Mouse (Mus musculus): ENCODE data around the gene Slc25a45. TPM values are rescaled to one million over a fixed set of nuclear protein-coding genes. Genes with fewer than 3 reads are reported as not detected.

Gene Slc25a45
- polyA plus RNA-seq, 1 experiment, result 2.3 TPM

DNA sequence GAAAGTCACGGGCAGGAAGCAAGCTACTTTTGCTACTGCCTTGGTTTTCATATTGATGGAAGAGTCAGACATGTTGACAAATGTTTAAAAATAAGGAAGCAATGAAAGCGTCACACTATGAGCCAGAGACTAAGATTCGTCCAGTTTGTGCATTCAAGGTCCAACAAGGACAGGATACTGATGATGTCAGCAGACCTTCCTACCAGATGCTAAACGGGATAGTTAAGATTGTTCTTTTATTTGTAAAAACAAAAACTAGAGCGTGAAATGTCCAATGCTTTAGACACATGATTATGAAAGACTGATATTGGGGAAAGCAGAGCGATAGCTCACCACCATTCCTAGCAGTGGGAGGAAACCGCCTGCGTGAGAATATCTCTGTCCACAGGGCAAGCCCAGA lies 40.0 kb upstream of the Slc25a45 start:
- H3K4me3 ChIP-seq (ENCODE audit: insufficient read depth, low read depth, low read length), result no peak overlapping the region
- peaks cover 7% of the 10 kb centered on the region; the same call in 1 of the 2 replicates for H3K4me1 ChIP-seq (ENCODE audit: control insufficient read depth, insufficient read depth, insufficient read length, low read length)
- H3K27ac ChIP-seq (replicated peaks; ENCODE audit: low read depth, low read length), result peak overlapping the region; percentile 30; the same call in 1 of the 2 replicates

DNA sequence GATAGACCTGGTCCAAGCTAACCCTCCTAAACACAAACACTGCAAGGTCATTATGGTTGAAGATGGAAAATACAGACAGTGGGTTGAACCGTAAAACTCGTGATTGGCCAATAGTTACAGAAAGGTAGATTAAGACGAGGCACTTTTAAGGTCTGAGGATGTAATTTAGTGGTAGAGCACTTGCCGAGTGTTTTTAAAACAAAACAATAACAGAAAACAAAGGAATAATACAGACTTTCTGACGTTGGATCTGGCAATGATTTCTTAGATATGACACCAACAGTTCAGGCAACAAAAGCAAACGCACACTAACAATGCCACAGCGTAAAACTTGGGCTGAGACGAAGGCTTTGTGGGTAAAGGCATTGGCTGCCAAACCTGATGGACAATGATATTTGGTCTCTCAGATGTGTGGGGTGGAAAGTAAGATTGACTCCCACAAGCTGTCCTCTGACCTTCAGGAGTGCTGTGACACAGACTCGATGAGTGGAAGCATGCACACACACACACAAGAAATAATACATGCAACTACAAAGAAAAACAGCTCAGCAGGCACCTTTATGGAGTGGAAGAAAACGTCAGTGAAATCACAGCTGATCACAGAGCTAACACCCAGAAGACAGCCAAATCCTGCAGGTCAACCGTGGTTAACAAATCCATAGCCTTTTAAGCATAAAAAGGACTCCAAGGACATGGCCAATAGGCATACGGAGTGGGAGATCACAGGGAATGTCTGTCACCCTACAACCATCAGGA lies 39.3 kb upstream of the Slc25a45 start:
- Histone ChIP-seq H3K4me3 (ENCODE audit: insufficient read depth, low read depth, low read length) (peak overlapping the region; percentile 27), H3K27ac (replicated peaks; ENCODE audit: low read depth, low read length) (peak overlapping the region; percentile 28), H3K4me1 (ENCODE audit: control insufficient read depth, insufficient read depth, insufficient read length, low read length) (peaks cover 7% of the 10 kb centered on the region; the same call in 1 of the 2 replicates)

GRCm38 (mm10) chr19:5838892-5839165 lies 38.8 kb upstream of the Slc25a45 start:
- Histone ChIP-seq H3K27ac (replicated peaks; ENCODE audit: low read depth, low read length) (peak overlapping the region; percentile 28), H3K4me1 (ENCODE audit: control insufficient read depth, insufficient read depth, insufficient read length, low read length) (peaks cover 7% of the 10 kb centered on the region; the same call in 1 of the 2 replicates), H3K4me3 (ENCODE audit: insufficient read depth, low read depth, low read length) (peak overlapping the region; percentile 27)

DNA sequence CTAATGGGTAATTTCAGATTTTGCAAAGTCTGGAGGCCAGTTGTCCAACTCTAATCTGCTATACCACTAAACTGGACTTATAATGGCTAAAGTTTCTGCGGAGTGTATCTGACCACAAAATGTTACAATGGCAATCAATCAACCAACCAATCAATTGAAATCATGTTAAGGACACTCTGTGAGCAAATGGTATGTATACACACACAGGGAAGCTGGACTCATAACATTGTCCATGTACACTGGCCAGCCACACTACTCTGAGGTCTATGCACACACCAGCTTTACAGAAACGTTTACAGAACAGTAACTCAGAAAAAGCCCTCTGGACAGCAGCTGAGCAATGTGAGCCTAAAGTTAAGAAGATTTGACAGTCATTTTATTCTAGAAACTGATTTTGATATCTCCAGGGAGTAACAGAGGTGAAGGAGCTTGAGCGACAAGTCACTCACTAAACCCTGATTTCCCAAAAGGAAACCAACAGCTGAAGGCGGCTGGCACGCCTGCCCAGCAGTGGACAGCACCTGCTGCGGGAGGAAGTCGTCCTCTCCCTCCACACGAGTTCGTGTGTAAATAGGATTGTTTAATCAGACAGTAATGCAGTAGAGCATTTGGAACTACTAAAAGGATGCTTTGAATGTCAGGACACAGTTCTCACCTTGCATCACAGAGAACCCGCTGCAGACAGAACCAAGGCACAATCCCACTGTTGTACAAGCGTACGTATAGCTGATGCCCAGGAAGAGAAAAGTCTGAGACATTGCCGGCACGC lies 38.1 kb upstream of the Slc25a45 start:
- peak overlapping the region; percentile 67 for H3K4me3 ChIP-seq (ENCODE audit: insufficient read depth, low read depth, low read length)
- H3K4me1 ChIP-seq (ENCODE audit: control insufficient read depth, insufficient read depth, insufficient read length, low read length), result peaks cover 7% of the 10 kb centered on the region; the same call in 1 of the 2 replicates
- peak overlapping the region; percentile 100 for H3K27ac ChIP-seq (replicated peaks; ENCODE audit: low read depth, low read length)

GRCm38 (mm10) chr19:5840086-5840889 lies 37.3 kb upstream of the Slc25a45 start:
- Histone ChIP-seq H3K4me3 (ENCODE audit: insufficient read depth, low read depth, low read length) (peak overlapping the region; percentile 67), H3K27ac (replicated peaks; ENCODE audit: low read depth, low read length) (peak overlapping the region; percentile 100), H3K4me1 (ENCODE audit: control insufficient read depth, insufficient read depth, insufficient read length, low read length) (peaks cover 7% of the 10 kb centered on the region; the same call in 1 of the 2 replicates)

DNA sequence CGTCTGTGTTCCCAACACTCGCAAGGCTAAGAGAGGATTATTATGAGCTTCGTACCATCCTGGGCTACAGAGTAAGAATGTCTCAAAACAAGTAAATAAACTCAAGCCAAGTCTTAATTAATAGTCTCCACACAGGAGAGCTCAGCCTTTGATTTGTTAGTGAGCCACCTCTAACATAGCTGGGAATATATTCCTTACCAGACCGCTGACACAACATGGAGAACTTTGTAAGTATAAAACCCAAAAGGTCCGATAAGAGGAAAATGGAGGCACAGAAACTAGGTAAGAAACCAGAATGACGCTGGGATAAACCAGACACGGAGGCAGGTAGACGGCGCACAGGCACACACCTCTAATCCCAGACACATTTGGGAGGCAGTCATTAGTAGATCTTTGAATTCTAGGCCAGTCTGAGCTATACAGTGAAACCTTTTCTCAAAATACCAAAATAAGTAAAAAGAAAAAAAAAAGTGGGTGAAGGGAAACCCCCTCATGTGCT lies 36.7 kb upstream of the Slc25a45 start:
- H3K4me3 ChIP-seq (ENCODE audit: insufficient read depth, low read depth, low read length), result peak overlapping the region; percentile 67
- H3K4me1 ChIP-seq (ENCODE audit: control insufficient read depth, insufficient read depth, insufficient read length, low read length), result peaks cover 7% of the 10 kb centered on the region; the same call in 1 of the 2 replicates
- H3K27ac ChIP-seq (replicated peaks; ENCODE audit: low read depth, low read length), result peak overlapping the region; percentile 100

DNA sequence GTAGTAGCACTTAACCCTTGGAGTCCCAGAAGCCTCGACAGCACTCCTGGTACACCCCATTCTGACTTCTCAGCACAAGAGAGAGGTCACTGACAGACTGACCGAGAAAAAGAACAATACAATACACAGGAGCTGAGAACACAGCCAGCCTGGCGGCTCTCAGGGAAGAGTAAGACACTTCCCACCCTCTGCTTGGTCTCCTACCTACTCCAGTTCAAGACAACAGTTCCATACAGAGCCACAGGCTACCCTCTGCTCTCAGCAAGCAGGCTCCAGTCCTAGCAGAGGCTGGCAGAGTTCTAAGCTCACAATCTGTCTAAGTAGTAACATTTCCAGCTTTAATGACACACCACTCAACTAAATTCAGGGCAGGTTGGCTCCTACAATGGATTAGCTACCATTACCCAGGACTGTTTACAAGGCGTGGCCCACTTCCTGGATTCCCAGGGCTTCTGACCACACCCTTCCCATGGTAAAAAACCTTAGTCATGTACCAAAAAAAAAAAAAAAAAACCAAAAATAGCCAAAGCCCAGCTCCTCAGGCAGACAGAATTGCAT lies 36.1 kb upstream of the Slc25a45 start:
- H3K4me1 ChIP-seq (ENCODE audit: control insufficient read depth, insufficient read depth, insufficient read length, low read length), result peaks cover 7% of the 10 kb centered on the region; the same call in 1 of the 2 replicates
- H3K27ac ChIP-seq (replicated peaks; ENCODE audit: low read depth, low read length), result peak overlapping the region; percentile 100
- H3K4me3 ChIP-seq (ENCODE audit: insufficient read depth, low read depth, low read length), result peak overlapping the region; percentile 67

GRCm38 (mm10) chr19:5841999-5842784 lies 35.4 kb upstream of the Slc25a45 start:
- Histone ChIP-seq H3K4me1 (ENCODE audit: control insufficient read depth, insufficient read depth, insufficient read length, low read length) (peaks cover 8% of the 10 kb centered on the region), H3K4me3 (ENCODE audit: insufficient read depth, low read depth, low read length) (peak overlapping the region; percentile 67), H3K27ac (replicated peaks; ENCODE audit: low read depth, low read length) (peak overlapping the region; percentile 100)

GRCm38 (mm10) chr19:5842785-5843730 lies 34.5 kb upstream of the Slc25a45 start:
- peak overlapping the region; percentile 67 for H3K4me3 ChIP-seq (ENCODE audit: insufficient read depth, low read depth, low read length)
- peak overlapping the region; percentile 100 for H3K27ac ChIP-seq (replicated peaks; ENCODE audit: low read depth, low read length)
- peaks cover 14% of the 10 kb centered on the region for H3K4me1 ChIP-seq (ENCODE audit: control insufficient read depth, insufficient read depth, insufficient read length, low read length)

- H3K4me1 ChIP-seq (ENCODE audit: control insufficient read depth, insufficient read depth, insufficient read length, low read length), result peaks cover 13% of the 10 kb centered on the region
- peak overlapping the region; percentile 100 for H3K27ac ChIP-seq (replicated peaks; ENCODE audit: low read depth, low read length)
- H3K4me3 ChIP-seq (ENCODE audit: insufficient read depth, low read depth, low read length), result peak overlapping the region; percentile 67
Measured at GRCm38 (mm10) chr19:5843781-5844691, 33.6 kb upstream of the Slc25a45 start.

GRCm38 (mm10) chr19:5844831-5845318 lies 32.7 kb upstream of the Slc25a45 start:
- Histone ChIP-seq H3K27ac (replicated peaks; ENCODE audit: low read depth, low read length) (peak overlapping the region; percentile 100), H3K4me1 (ENCODE audit: control insufficient read depth, insufficient read depth, insufficient read length, low read length) (peaks cover 21% of the 10 kb centered on the region), H3K4me3 (ENCODE audit: insufficient read depth, low read depth, low read length) (peak overlapping the region; percentile 67)
